Mouse (Mus musculus): ENCODE results near the gene Cadm1. TPM values are rescaled to one million over a fixed set of nuclear protein-coding genes. Genes with fewer than 3 reads are reported as not detected.

Cadm1 gene
- polyA plus RNA-seq, 1 experiment, result 7.9 TPM

GRCm38 (mm10) chr9:47745716-47746115, 215.7 kb downstream of the Cadm1 start:
- TF ChIP-seq POLR2A (IDR thresholded peaks at IDR 0.05; ENCODE audit: control insufficient read depth, extremely low read depth, insufficient read depth, low read length, poor library complexity) (no peak), CTCF (IDR thresholded peaks at IDR 0.05; ENCODE audit: borderline replicate concordance, control insufficient read depth, extremely low read depth, insufficient read depth, low read length, poor library complexity) (no peak)
- H3K27me3 ChIP-seq (ENCODE audit: control insufficient read depth, insufficient read depth, low read length), result no peaks in the 10 kb centered on the region
- H3K36me3 ChIP-seq (ENCODE audit: control insufficient read depth, insufficient read depth, low read length), result no peaks in the 10 kb centered on the region
- DNase-seq, result no peak
- H3K27ac ChIP-seq (ENCODE audit: control insufficient read depth, insufficient read depth, low read length), result no peak overlapping the region
- no peaks in the 10 kb centered on the region for H3K4me1 ChIP-seq (replicated peaks; ENCODE audit: control insufficient read depth, insufficient read depth, low read length)
- no peak overlapping the region for H3K4me3 ChIP-seq (ENCODE audit: control insufficient read depth, insufficient read depth, low read length)
- WGBS, result 92% methylated on average over 7 of the region's 7 CpGs

- TF ChIP-seq POLR2A (IDR thresholded peaks at IDR 0.05; ENCODE audit: control insufficient read depth, extremely low read depth, insufficient read depth, low read length, poor library complexity) (no peak), CTCF (IDR thresholded peaks at IDR 0.05; ENCODE audit: borderline replicate concordance, control insufficient read depth, extremely low read depth, insufficient read depth, low read length, poor library complexity) (no peak)
- Histone ChIP-seq H3K4me3 (ENCODE audit: control insufficient read depth, insufficient read depth, low read length) (no peak overlapping the region), H3K27me3 (ENCODE audit: control insufficient read depth, insufficient read depth, low read length) (no peaks in the 10 kb centered on the region), H3K36me3 (ENCODE audit: control insufficient read depth, insufficient read depth, low read length) (no peaks in the 10 kb centered on the region), H3K4me1 (replicated peaks; ENCODE audit: control insufficient read depth, insufficient read depth, low read length) (no peaks in the 10 kb centered on the region), H3K27ac (ENCODE audit: control insufficient read depth, insufficient read depth, low read length) (no peak overlapping the region)
- DNase-seq, result no peak
- 94% methylated on average over 5 of the region's 5 CpGs for WGBS
Observed at GRCm38 (mm10) chr9:47749160-47749559, 219.2 kb downstream of the Cadm1 start.

- no peak overlapping the region for H3K27ac ChIP-seq (ENCODE audit: control insufficient read depth, insufficient read depth, low read length)
- DNase-seq, result no peak
- no peaks in the 10 kb centered on the region for H3K4me1 ChIP-seq (replicated peaks; ENCODE audit: control insufficient read depth, insufficient read depth, low read length)
- 85% methylated on average over 5 of the region's 5 CpGs for WGBS
- H3K27me3 ChIP-seq (ENCODE audit: control insufficient read depth, insufficient read depth, low read length), result no peaks in the 10 kb centered on the region
- no peak overlapping the region for H3K4me3 ChIP-seq (ENCODE audit: control insufficient read depth, insufficient read depth, low read length)
- TF ChIP-seq POLR2A (IDR thresholded peaks at IDR 0.05; ENCODE audit: control insufficient read depth, extremely low read depth, insufficient read depth, low read length, poor library complexity) (no peak), CTCF (IDR thresholded peaks at IDR 0.05; ENCODE audit: borderline replicate concordance, control insufficient read depth, extremely low read depth, insufficient read depth, low read length, poor library complexity) (no peak)
- no peaks in the 10 kb centered on the region for H3K36me3 ChIP-seq (ENCODE audit: control insufficient read depth, insufficient read depth, low read length)
Observed at GRCm38 (mm10) chr9:47752516-47752915, 222.5 kb downstream of the Cadm1 start.

- H3K27ac ChIP-seq (ENCODE audit: control insufficient read depth, insufficient read depth, low read length), result no peak overlapping the region
- no peaks in the 10 kb centered on the region for H3K27me3 ChIP-seq (ENCODE audit: control insufficient read depth, insufficient read depth, low read length)
- no peak for TF ChIP-seq CTCF (IDR thresholded peaks at IDR 0.05; ENCODE audit: borderline replicate concordance, control insufficient read depth, extremely low read depth, insufficient read depth, low read length, poor library complexity)
- TF ChIP-seq POLR2A (IDR thresholded peaks at IDR 0.05; ENCODE audit: control insufficient read depth, extremely low read depth, insufficient read depth, low read length, poor library complexity), result no peak
- no peaks in the 10 kb centered on the region for H3K4me1 ChIP-seq (replicated peaks; ENCODE audit: control insufficient read depth, insufficient read depth, low read length)
- 86% methylated on average over 7 of the region's 7 CpGs for WGBS
- no peak for DNase-seq
- no peak overlapping the region for H3K4me3 ChIP-seq (ENCODE audit: control insufficient read depth, insufficient read depth, low read length)
- H3K36me3 ChIP-seq (ENCODE audit: control insufficient read depth, insufficient read depth, low read length), result no peaks in the 10 kb centered on the region
Observed at GRCm38 (mm10) chr9:47753127-47753526, 223.2 kb downstream of the Cadm1 start.

- no peak for DNase-seq
- Histone ChIP-seq H3K27me3 (ENCODE audit: control insufficient read depth, insufficient read depth, low read length) (no peaks in the 10 kb centered on the region), H3K4me3 (ENCODE audit: control insufficient read depth, insufficient read depth, low read length) (no peak overlapping the region), H3K4me1 (replicated peaks; ENCODE audit: control insufficient read depth, insufficient read depth, low read length) (no peaks in the 10 kb centered on the region), H3K36me3 (ENCODE audit: control insufficient read depth, insufficient read depth, low read length) (no peaks in the 10 kb centered on the region), H3K27ac (ENCODE audit: control insufficient read depth, insufficient read depth, low read length) (no peak overlapping the region)
- TF ChIP-seq POLR2A (IDR thresholded peaks at IDR 0.05; ENCODE audit: control insufficient read depth, extremely low read depth, insufficient read depth, low read length, poor library complexity) (no peak), CTCF (IDR thresholded peaks at IDR 0.05; ENCODE audit: borderline replicate concordance, control insufficient read depth, extremely low read depth, insufficient read depth, low read length, poor library complexity) (no peak)
- WGBS, result 86% methylated on average over 12 of the region's 12 CpGs
Observed at GRCm38 (mm10) chr9:47755119-47755518, 225.1 kb downstream of the Cadm1 start.

- Histone ChIP-seq H3K4me1 (replicated peaks; ENCODE audit: control insufficient read depth, insufficient read depth, low read length) (no peaks in the 10 kb centered on the region), H3K4me3 (ENCODE audit: control insufficient read depth, insufficient read depth, low read length) (no peak overlapping the region), H3K36me3 (ENCODE audit: control insufficient read depth, insufficient read depth, low read length) (no peaks in the 10 kb centered on the region), H3K27me3 (ENCODE audit: control insufficient read depth, insufficient read depth, low read length) (no peaks in the 10 kb centered on the region), H3K27ac (ENCODE audit: control insufficient read depth, insufficient read depth, low read length) (no peak overlapping the region)
- TF ChIP-seq POLR2A (IDR thresholded peaks at IDR 0.05; ENCODE audit: control insufficient read depth, extremely low read depth, insufficient read depth, low read length, poor library complexity), result no peak
- TF ChIP-seq CTCF (IDR thresholded peaks at IDR 0.05; ENCODE audit: borderline replicate concordance, control insufficient read depth, extremely low read depth, insufficient read depth, low read length, poor library complexity), result no peak
- no peak for DNase-seq
- 97% methylated on average over 2 of the region's 2 CpGs for WGBS
Observed at GRCm38 (mm10) chr9:47757798-47758197, 227.8 kb downstream of the Cadm1 start.

- Histone ChIP-seq H3K4me1 (replicated peaks; ENCODE audit: control insufficient read depth, insufficient read depth, low read length) (no peaks in the 10 kb centered on the region), H3K27ac (ENCODE audit: control insufficient read depth, insufficient read depth, low read length) (no peak overlapping the region), H3K36me3 (ENCODE audit: control insufficient read depth, insufficient read depth, low read length) (no peaks in the 10 kb centered on the region), H3K4me3 (ENCODE audit: control insufficient read depth, insufficient read depth, low read length) (no peak overlapping the region), H3K27me3 (ENCODE audit: control insufficient read depth, insufficient read depth, low read length) (no peaks in the 10 kb centered on the region)
- 77% methylated on average over 3 of the region's 3 CpGs for WGBS
- DNase-seq, result no peak
- no peak for TF ChIP-seq CTCF (IDR thresholded peaks at IDR 0.05; ENCODE audit: borderline replicate concordance, control insufficient read depth, extremely low read depth, insufficient read depth, low read length, poor library complexity)
- no peak for TF ChIP-seq POLR2A (IDR thresholded peaks at IDR 0.05; ENCODE audit: control insufficient read depth, extremely low read depth, insufficient read depth, low read length, poor library complexity)
Observed at GRCm38 (mm10) chr9:47758320-47758719, 228.3 kb downstream of the Cadm1 start.

All from thymus, adult 2 months (tissue).